Mouse (Mus musculus): ENCODE data around the gene Lpin2.

DNA sequence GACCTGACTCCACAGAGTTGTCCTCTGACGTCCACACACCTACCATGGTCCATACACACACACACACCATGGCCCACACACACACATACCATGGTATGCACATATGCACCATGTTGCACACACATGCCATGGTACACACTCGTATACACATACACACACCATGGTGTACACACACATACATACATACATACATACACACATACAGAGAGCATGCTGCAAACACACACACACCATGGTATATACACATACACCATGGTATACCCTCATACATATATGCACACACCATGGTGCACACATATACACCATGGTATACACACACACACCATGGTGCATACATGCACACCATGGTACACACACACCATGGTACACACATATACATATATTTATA lies 45.0 kb upstream of the Lpin2 start:
- TF ChIP-seq CTCF (IDR thresholded peaks at IDR 0.05; ENCODE audit: borderline replicate concordance, insufficient read depth, low read depth, low read length) = no peak
- no peak for TF ChIP-seq POLR2A (IDR thresholded peaks at IDR 0.05; ENCODE audit: borderline replicate concordance, insufficient read depth, low read length)
